Mouse (Mus musculus) limb, embryonic 14.5 days (tissue): ENCODE results near the gene Spred3. TPM values are rescaled to one million over a fixed set of nuclear protein-coding genes. Genes with fewer than 3 reads are reported as not detected.

ENCODE experiments used
- ATAC-seq: fragments of 200-750 bp; cut with Nextera tagmentation; 2 replicates; pipeline ENCODE4 v1.8.0; 2017; ENCODE audit warnings: low read depth, moderate number of reproducible peaks, moderate TSS enrichment; ENCODE audit not compliant: low FRiP score
- DNase-seq: peaks from one replicate; pipeline ENCODE4 v3.0.0-alpha.2; 2015; ENCODE audit warnings: low spot score
- H3K27ac ChIP-seq: fragments of 300-500 bp; sonication (generic); replicated peaks from 2 replicates; pipeline ENCODE4 v1.5.1; 2014; ENCODE audit warnings: low read depth, mild to moderate bottlenecking, low read length, moderate library complexity, mixed read lengths
- H3K27me3 ChIP-seq: fragments of 300-500 bp; sonication (generic); 2 replicates; pipeline ENCODE4 v1.6.1; 2014; ENCODE audit warnings: low read length, mixed read lengths; ENCODE audit not compliant: control insufficient read depth, insufficient read depth
- H3K36me3 ChIP-seq: fragments of 300-500 bp; sonication (generic); 2 replicates; pipeline ENCODE4 v1.6.1; 2014; ENCODE audit warnings: mild to moderate bottlenecking, low read length, moderate library complexity, mixed read lengths; ENCODE audit not compliant: control insufficient read depth, insufficient read depth
- H3K4me1 ChIP-seq: fragments of 300-500 bp; sonication (generic); 2 replicates; pipeline ENCODE4 v1.6.1; 2014; ENCODE audit warnings: antibody characterized with exemption, low read length, mixed read lengths; ENCODE audit not compliant: control insufficient read depth, insufficient read depth
- H3K4me2 ChIP-seq: fragments of 300-500 bp; sonication (generic); replicated peaks from 2 replicates; pipeline ENCODE4 v1.6.1; 2014; ENCODE audit warnings: low read depth, mild to moderate bottlenecking, low read length, moderate library complexity; ENCODE audit not compliant: severe bottlenecking
- H3K4me3 ChIP-seq: fragments of 300-500 bp; sonication (generic); replicated peaks from 2 replicates; pipeline ENCODE4 v1.5.1; 2014; ENCODE audit warnings: low read length
- H3K9ac ChIP-seq: fragments of 300-500 bp; sonication (generic); 2 replicates; pipeline ENCODE4 v1.6.1; 2014; ENCODE audit warnings: mild to moderate bottlenecking, low read depth, low read length, moderate library complexity; ENCODE audit not compliant: severe bottlenecking
- H3K9me3 ChIP-seq: fragments of 300-500 bp; sonication (generic); 2 replicates; pipeline ENCODE4 v1.6.1; 2016; ENCODE audit warnings: low read length; ENCODE audit not compliant: control insufficient read depth
- POLR2A ChIP-seq: fragments of 200-500 bp; IDR thresholded peaks from 2 replicates; pipeline ENCODE4 v1.8.0; 2012; ENCODE audit warnings: inconsistent platforms, mild to moderate bottlenecking, moderate library complexity, borderline replicate concordance; ENCODE audit not compliant: insufficient read depth, insufficient read length; ENCODE audit errors: extremely low read depth
- WGBS: fragments of 180-500 bp; shearing (Covaris S2); extraction: QIAGEN DNeasy Blood & Tissue Kit; methylation state at CpG from one replicate; pipeline ENCODE4 v1.1.7; 2014; 5-methylcytosine and 5-hydroxymethylcytosine counted together
- polyA plus RNA-seq, 2 experiments: library from polyadenylated mRNA; depleted of rRNA in 1 of 2; stranded (reverse) in 1 of 2; unstranded in 1 of 2; fragments of >200 nt; fragmentation: Nextera tagmentation in 1 of 2; extraction: Ambion mirVana in 1 of 2; gene quantifications; 2 replicates each; pipeline versions ENCODE4 v1.2.1 to v1.2.3; 2012 to 2014

Spred3 gene
- polyA plus RNA-seq, 2 experiments: 3.5 to 14.2 TPM

GRCm38 (mm10) chr7:29134693-29135386, 35.4 kb downstream of the Spred3 start, which contains the start of gene Rasgrp4:
TSS of gene Rasgrp4 (plus strand) at chr7:29134851.
- Histone ChIP-seq H3K4me3 (peak within 1 kb of the TSS; percentile 28), H3K36me3 (no peaks in the 10 kb centered on the region), H3K4me1 (0 out of 2 replicates have a peak, but pooled peaks cover 7% of the 10 kb centered on the region), H3K27me3 (no peaks in the 10 kb centered on the region), H3K27ac (no peak within 1 kb of the TSS), H3K9me3 (no peaks in the 10 kb centered on the region), H3K9ac (peak within 1 kb of the TSS; percentile 38; the same call in 1 of the 2 replicates), H3K4me2 (peak within 1 kb of the TSS; percentile 52)
- no peak for TF ChIP-seq POLR2A
- peak; percentile 70; the same call in 1 of the 2 replicates for ATAC-seq
- no peak for DNase-seq
- 1% methylated on average over 14 of the region's 20 CpGs for WGBS

GRCm38 (mm10) chr7:29134230-29134629, 36.0 kb downstream of the Spred3 start:
- DNase-seq: no peak

DNA sequence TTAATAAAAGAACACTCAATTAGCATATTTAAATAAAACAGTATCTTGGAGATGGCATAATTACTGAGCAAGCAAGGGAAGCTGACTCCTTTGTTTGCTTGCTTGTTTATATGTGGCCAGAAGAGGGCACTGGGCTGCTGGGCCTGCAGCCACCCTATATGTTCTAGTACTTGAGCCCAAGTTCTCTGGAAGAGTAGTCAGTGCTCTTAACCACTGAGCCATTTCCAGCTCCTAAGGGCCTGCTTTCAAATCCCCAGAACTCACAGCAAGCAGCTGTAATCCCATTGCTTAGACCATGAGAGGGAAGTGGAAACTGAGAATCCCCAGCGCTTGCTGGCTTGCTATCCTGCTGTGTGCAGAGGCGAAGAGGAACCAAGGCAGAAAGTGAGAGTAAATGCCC, 41.5 kb downstream of the Spred3 start:
- Histone ChIP-seq H3K36me3 (no peaks in the 10 kb centered on the region), H3K9me3 (no peaks in the 10 kb centered on the region), H3K4me3 (no peak overlapping the region), H3K27me3 (no peaks in the 10 kb centered on the region), H3K9ac (no peak overlapping the region), H3K27ac (no peak overlapping the region), H3K4me2 (no peak overlapping the region), H3K4me1 (0 out of 2 replicates have a peak, but pooled peaks cover 8% of the 10 kb centered on the region)
- DNase-seq: no peak
- 57% methylated on average over 2 of the region's 2 CpGs for WGBS
- no peak for TF ChIP-seq POLR2A
- ATAC-seq: no peak

More at GRCm38 (mm10) chr7:29134230-29134629, 36.0 kb downstream of the Spred3 start:
- 4% methylated on average over 4 of the region's 4 CpGs for WGBS
- Histone ChIP-seq H3K27ac (no peak overlapping the region), H3K4me3 (peak overlapping the region; percentile 28), H3K9ac (peak overlapping the region; percentile 38; the same call in 1 of the 2 replicates), H3K4me2 (peak overlapping the region; percentile 52), H3K9me3 (no peaks in the 10 kb centered on the region), H3K4me1 (0 out of 2 replicates have a peak, but pooled peaks cover 7% of the 10 kb centered on the region), H3K27me3 (no peaks in the 10 kb centered on the region), H3K36me3 (no peaks in the 10 kb centered on the region)
- no peak for TF ChIP-seq POLR2A
- no peak for ATAC-seq

- WGBS: 13% methylated on average over 7 of the region's 7 CpGs
- Histone ChIP-seq H3K36me3 (no peaks in the 10 kb centered on the region), H3K4me2 (no peak overlapping the region), H3K9me3 (no peaks in the 10 kb centered on the region), H3K4me3 (no peak overlapping the region), H3K4me1 (0 out of 2 replicates have a peak, but pooled peaks cover 8% of the 10 kb centered on the region), H3K27ac (no peak overlapping the region), H3K9ac (no peak overlapping the region), H3K27me3 (no peaks in the 10 kb centered on the region)
- no peak for TF ChIP-seq POLR2A
- ATAC-seq: no peak
- peak; percentile 40 for DNase-seq
Observed at GRCm38 (mm10) chr7:29126173-29126915, 43.9 kb downstream of the Spred3 start.

DNA sequence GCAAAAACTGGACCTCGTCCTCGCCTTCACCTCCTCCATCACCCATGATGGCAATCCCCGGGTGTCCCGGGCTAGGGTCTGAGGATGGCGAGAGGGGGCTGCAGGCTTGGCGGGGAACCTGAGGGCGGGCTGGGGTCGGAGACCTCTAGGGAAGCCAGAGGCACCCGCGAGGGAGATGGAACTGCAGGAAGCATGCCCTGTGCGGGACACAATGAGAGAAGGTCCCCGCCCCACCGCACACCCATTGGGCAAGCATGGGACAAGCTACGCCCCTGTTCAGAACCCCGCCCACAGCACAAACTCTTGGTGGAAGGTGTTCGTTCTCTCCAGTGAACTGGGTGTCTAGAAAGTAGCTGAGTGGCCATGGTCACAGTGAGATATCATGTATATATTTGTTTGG, 45.2 kb downstream of the Spred3 start, which contains the start of gene Ryr1:
Ryr1 (minus strand) TSS at position 210 of the 400 bp plus-strand sequence.
- ATAC-seq: peak; percentile 72
- no peaks in the 10 kb centered on the region for H3K27me3 ChIP-seq
- no peak for TF ChIP-seq POLR2A
- DNase-seq: peak; percentile 72
- H3K4me2 ChIP-seq: peak within 1 kb of the TSS; percentile 59
- H3K9ac ChIP-seq: peak within 1 kb of the TSS; percentile 48
- WGBS: 0% methylated on average over 12 of the region's 16 CpGs
- no peaks in the 10 kb centered on the region for H3K9me3 ChIP-seq
- no peaks in the 10 kb centered on the region for H3K36me3 ChIP-seq
- H3K4me1 ChIP-seq: 0 out of 2 replicates have a peak, but pooled peaks cover 8% of the 10 kb centered on the region
- H3K4me3 ChIP-seq: peak within 1 kb of the TSS; percentile 41
- H3K27ac ChIP-seq: no peak within 1 kb of the TSS
